Mouse (Mus musculus) gastrocnemius, adult 8-10 months (tissue): Measurements from ENCODE around the gene Tbcel. TPM values are rescaled to one million over a fixed set of nuclear protein-coding genes. Genes with fewer than 3 reads are reported as not detected.

Experiments used
- DNase-seq, 2 experiments: peaks; one replicate each; pipeline ENCODE4 v3.0.0; 2022; ENCODE audit warnings: low spot score in 2 of 2
- total RNA-seq, 4 experiments: library from RNA; stranded (reverse); gene quantifications; 2 replicates each; pipeline ENCODE4 v1.2.4; 2022

The Tbcel gene
- total RNA-seq, 4 experiments from 2014 or later, result 15.1 to 18.0 (median 16.9) TPM

- DNase-seq, result no peak
These were observed 58.6 kb downstream of the Tbcel start for GRCm38 (mm10) chr9:42449043-42449442.

DNA sequence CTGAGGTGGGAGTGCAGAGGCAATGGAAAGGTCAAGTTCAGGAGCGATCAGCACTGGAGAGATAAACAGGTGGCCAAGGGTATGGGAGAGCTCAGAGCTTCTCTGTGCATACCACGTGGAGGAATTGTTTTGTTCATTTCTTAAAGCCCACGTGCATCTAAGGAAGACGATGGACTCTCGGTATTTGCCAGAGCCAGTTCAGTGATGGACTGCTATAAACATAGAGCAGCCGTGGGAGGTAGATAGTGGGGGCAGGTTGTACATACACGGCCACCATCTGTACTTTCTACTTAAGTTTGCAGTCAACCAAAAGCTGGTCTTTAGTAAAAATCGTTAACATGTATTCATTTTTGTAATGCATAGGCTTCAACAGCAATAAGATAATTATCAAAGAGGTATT lies 65.5 kb downstream of the Tbcel start:
- DNase-seq, result no peak

DNA sequence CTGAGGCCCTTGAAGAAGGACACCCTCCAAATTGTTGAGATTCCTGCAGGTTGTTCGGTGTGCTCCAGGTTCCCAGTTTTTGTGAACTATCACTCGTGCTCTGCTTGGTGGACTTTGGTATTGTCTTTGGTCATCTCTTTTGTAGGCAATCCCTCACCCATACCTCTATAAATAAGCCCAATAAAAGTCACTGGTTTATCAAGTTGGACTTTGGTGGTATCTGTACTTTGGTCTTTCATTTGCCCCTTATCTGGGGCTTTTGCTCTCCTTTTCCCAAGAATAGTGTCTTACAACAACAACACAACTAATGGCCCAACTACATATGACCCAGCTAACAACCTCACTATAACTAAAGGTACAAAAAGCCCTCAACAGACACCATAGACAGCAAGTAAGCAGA lies 66.4 kb downstream of the Tbcel start:
- no peak for DNase-seq

DNA sequence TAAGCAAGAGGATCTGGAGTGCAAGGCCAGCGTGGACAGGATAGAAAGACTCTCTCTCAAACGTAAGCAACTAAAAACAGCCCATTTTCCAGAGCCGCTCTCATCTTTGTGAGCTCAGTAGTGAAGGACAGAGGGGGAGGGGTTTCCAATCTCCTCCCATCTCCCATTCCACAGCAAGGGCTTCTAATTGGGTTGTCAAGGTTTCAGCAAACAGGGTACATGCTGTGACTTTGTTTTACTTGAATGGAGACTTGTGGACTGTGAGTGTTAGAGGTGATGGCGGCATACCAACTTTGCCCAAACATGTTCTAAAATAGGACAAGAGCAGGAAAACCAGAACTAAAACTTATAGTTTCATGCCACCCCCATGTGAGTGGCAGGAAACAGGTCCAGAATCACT lies 68.2 kb downstream of the Tbcel start:
- no peak for DNase-seq

DNA sequence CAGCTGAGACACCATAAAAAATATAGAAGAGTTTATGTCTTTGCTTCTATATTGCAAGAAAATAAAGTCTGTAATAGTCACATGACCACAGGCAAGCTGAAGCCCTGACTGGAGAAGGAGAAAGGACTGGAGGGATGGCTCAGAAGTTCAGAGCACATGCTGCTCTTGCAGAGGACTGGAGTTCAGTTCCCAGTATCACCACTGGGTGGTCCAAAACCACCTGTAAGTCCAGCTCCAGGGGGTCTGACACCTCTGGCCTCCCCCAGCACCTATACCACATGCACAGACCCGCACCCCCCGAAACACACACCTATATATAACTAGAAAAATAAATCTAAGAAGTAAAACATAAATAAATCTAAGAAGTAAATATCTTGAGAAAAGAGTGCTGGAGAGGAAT lies 75.5 kb downstream of the Tbcel start:
- DNase-seq, result no peak

DNA sequence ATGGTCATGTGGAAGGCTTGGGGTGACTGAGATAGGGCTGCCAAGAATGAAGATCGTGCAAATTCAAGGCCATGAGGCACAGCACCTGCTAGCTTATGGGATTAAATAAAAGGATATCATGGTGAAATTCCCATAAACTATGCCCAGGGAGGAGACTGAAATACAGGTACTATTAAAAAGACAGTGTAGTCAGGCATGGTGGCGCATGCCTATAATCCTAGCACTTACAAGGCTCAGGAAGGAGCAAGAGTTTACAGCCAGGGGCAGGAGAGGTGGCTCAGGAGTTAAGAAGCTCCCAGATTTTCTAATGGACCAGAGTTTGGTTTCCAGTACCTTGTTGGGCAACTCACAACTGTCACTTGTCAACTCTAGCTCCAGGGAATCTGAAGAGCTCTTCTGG lies 76.0 kb downstream of the Tbcel start:
- no peak for DNase-seq

GRCm38 (mm10) chr9:42428060-42428924 lies 79.3 kb downstream of the Tbcel start:
- no peak for DNase-seq

GRCm38 (mm10) chr9:42426661-42427358 lies 80.8 kb downstream of the Tbcel start:
- DNase-seq, result no peak

DNA sequence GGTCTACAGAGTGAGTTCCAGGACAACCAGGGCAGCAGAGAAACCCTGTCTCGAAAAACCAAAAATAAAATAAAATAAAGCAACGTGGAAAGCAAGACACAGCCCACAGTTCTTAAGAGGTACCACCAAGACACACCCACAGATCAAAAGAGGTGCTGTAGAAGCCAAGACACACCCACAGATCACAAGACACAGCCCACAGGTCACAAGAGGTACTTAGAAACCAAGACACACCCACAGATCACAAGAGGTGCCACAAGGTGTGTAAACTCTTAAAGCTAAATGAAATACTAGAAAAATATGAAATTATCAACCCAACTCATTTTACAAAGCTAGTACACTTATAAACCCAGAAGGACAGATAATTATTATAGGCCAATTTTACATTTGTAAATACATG lies 84.0 kb downstream of the Tbcel start:
- no peak for DNase-seq

DNA sequence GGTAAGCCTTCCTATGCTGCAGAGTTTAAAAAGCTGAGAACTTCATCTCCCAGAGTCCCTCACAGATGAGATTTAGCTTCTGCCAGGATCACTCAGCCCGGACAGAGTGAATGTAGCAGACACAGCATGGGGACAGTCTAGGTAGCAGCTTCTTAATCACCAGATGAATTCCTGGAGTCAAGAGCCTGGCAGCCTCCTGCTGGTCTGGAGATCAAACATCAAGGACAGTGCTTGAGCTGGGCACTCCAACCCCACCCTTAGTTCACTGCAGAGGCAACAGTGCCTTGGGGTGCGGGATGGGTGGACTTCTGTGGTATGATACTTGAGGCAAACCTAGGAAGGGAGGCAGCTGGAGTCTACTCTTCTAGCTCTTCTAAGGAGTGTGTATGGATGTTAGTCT lies 87.9 kb downstream of the Tbcel start:
- no peak for DNase-seq

- no peak for DNase-seq
These were observed 88.8 kb downstream of the Tbcel start for GRCm38 (mm10) chr9:42418786-42419185.

DNA sequence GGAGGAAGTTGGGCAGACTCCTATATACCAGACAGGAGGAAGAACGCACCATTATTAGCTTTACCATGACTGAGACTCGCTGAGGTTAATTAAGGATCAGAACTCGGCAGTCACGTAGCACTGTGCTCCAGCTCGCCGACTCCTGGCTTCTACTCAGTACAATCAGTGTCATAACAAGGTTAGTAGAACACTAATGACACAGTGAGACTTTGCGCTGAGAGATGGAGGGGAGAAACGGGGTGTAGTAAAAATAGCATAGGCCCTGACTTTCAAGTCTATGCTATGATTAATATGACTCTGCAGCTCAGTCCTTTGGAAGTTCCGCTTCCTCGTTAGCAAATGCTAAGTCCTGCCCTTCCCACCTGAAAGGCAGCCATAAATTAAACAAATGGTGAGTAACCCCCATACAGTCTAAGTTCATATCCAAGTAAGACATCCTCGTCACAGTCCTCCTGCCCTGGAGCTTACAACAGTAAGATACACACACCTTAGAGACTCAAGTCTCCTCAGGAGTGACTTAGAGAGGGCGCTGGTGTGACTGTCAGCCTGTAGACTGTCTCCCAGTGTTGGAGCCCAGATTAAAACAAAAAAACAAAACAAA lies 90.2 kb downstream of the Tbcel start:
- DNase-seq, result no peak

DNA sequence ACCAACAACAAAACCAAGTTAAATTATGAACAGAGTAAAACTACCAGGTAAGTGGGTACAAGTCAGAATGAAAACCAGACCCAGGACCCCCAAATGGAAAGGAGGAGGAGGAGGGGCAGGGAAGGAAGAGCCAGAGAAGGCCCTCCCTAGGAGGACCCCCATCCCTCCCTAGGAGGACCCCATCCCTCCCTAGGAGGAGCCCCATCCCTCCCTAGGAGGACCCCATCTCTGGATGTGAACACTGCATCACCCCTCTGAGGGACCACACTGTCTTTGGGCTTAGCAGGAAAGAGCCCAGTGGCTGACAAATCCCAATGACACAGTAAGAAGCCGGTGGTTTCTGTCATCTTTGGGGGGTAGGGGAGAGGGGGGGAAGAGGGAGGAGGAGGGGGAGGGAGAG lies 92.4 kb downstream of the Tbcel start:
- no peak for DNase-seq

- no peak for DNase-seq
These were observed 94.3 kb downstream of the Tbcel start for GRCm38 (mm10) chr9:42413345-42413744.

DNA sequence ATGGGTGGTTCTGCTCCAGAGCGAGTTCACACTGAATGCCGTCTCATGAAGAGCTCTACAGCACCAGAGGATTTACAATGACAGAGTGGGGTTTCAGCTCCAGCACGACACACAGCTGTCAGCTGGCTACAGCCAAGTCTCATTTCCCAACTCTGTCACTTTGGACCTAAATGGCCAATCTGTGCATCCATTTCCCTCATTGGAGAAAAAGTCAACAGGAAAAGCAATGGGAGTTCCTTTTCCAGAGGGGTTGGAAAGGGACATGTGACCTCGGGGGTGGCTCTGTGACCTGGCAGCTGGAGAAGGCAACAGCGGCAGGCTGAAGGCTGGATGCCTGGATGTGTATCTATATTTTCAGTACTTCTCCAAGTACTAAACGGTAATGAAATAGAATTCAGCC lies 96.3 kb downstream of the Tbcel start:
- DNase-seq, result no peak

DNA sequence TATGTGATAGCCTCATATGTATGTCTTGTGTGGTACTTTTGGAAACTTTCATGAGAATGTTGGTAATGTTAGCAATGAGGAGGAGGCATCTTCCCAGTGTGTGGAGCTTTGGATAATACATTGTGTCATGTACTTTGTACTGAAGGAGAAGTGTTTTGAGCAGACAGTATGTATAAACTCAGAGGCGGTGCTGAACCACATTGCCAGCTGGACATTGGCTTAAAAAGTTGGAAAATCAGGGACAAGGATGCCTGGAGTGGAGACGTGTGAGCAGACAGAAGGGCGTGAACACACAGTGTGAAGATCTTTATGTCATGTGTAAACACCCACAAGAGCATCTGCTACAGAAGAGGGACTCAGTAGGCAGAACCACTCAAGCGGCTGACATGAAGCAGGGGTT lies 101.9 kb downstream of the Tbcel start:
- DNase-seq, result no peak

GRCm38 (mm10) chr9:42401486-42401885 lies 106.1 kb downstream of the Tbcel start:
- no peak for DNase-seq

- no peak for DNase-seq
These were observed 107.8 kb downstream of the Tbcel start, which contains the start of gene Tecta for GRCm38 (mm10) chr9:42399829-42400228. Gene Tecta, minus strand, starts transcription at chr9:42399929.

GRCm38 (mm10) chr9:42396141-42396540 lies 111.5 kb downstream of the Tbcel start:
- no peak for DNase-seq

DNA sequence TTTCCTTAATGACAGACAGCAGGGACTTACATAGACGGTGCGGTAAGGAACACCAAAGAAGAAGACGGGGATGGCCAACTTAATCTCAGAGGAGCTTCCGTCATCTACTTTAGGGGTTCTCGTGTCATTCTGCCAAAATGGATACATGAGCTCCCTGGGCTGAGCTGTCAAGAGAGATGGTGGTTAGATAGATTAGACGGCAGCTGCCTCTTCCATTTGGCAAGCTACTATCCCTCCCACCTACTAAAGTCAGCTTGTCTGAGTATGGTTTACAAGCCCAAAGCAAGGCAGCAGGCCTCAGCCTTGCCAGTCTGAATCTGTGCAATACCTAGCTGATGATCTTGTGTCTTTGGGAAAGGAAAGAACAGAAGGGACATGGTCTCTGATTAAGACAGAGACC lies 112.7 kb downstream of the Tbcel start:
- no peak for DNase-seq

- no peak for DNase-seq
These were observed 113.3 kb downstream of the Tbcel start for GRCm38 (mm10) chr9:42394321-42394720.

GRCm38 (mm10) chr9:42392927-42393326 lies 114.7 kb downstream of the Tbcel start:
- DNase-seq, result no peak
